In genomic region chr3:58310390-58310789, GRCm38 (mm10) we compare ENCODE assay signal across 24 mouse cellular contexts.
"Had no signal": no experiment of that assay in that cellular context is flagged by ENCODE, and none has a peak within 500 bp of the region (broad histone marks: within the 10 kb centered on the region; RNA-seq: fewer than 3 reads in every experiment).

No protein-coding gene starts in this region.

- H3K27me3 ChIP-seq: heart, embryonic 12.5 days; hindbrain, embryonic 12.5 days; limb, embryonic 13.5 days; limb, embryonic 15.5 days; liver, embryonic 12.5 days had no signal

- DNase-seq: gastrocnemius, adult 2 months; gastrocnemius, postnatal 10 days; gastrocnemius, postnatal 36 days; heart, adult 11 months; heart, adult 2 months; heart, postnatal 10 days; heart, postnatal 4 days; kidney, adult 18-20 months; kidney, adult 8-10 months; kidney, postnatal 25 days; layer of hippocampus, adult 9-11 months; layer of hippocampus, postnatal 36 days; left cerebral cortex, postnatal 4 days had no signal

- H3K4me3 ChIP-seq: gastrocnemius, adult 2 months; heart, adult 2 months; heart, embryonic 10.5 days; heart, embryonic 12.5 days; hindbrain, embryonic 10.5 days; hindbrain, embryonic 12.5 days; limb, embryonic 13.5 days; limb, embryonic 15.5 days; liver, embryonic 12.5 days had no signal

- ATAC-seq: hindbrain, embryonic 16.5 days; inflammation-experienced regulatory T-cells, adult 6 months; intestine, embryonic 16.5 days; liver, embryonic 12.5 days had no signal

- H3K4me2 ChIP-seq: hindbrain, embryonic 12.5 days; hindbrain, embryonic 14.5 days; limb, embryonic 13.5 days; limb, embryonic 15.5 days; liver, embryonic 12.5 days had no signal

- H3K36me3 ChIP-seq: heart, embryonic 10.5 days; heart, embryonic 12.5 days; hindbrain, embryonic 10.5 days; hindbrain, embryonic 12.5 days; limb, embryonic 13.5 days; limb, embryonic 15.5 days; liver, embryonic 12.5 days had no signal
